Mouse (Mus musculus): ENCODE data around the gene Kdm1b. TPM values are rescaled to one million over a fixed set of nuclear protein-coding genes. Genes with fewer than 3 reads are reported as not detected.

Kdm1b gene
- polyA plus RNA-seq, 1 experiment from 2014 or later, result 14.0 TPM

DNA sequence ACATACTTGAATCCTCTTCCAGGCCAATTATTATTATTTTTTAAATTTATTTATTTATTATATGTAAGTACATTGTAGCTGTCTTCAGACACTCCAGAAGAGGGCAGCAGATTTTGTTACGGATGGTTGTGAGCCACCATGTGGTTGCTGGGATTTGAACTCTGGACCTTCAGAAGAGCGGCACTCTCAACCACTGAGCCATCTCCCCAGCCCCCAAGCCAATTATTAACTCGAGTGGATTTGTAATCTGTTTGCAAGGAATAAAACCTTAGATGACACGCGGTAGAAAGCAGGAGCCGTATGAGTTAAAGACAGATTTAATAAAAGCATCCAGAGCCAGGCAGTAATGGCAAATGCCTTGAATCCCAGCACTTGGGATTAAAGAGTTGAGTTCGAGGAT is 23.5 kb upstream of the Kdm1b start:
- H3K9me3 ChIP-seq (ENCODE audit: control insufficient read depth, low read length), result no peaks in the 10 kb centered on the region
- H3K9ac ChIP-seq (ENCODE audit: low read depth, low read length), result no peak overlapping the region
- H3K36me3 ChIP-seq (ENCODE audit: control insufficient read depth, insufficient read depth, low read length), result no peaks in the 10 kb centered on the region
- H3K4me3 ChIP-seq (ENCODE audit: low read depth, low read length), result no peak overlapping the region
- DNase-seq (ENCODE audit: low spot score) (no peak), ATAC-seq (ENCODE audit: low read depth) (no peak)
- no peaks in the 10 kb centered on the region for H3K27me3 ChIP-seq (replicated peaks; ENCODE audit: control insufficient read depth, insufficient read depth, low read length)
- no peak overlapping the region for H3K4me2 ChIP-seq (ENCODE audit: low read depth, low read length)
- no peak overlapping the region for H3K27ac ChIP-seq (replicated peaks; ENCODE audit: low read depth, low read length)
- WGBS, result 86% methylated on average over 7 of the region's 7 CpGs
- H3K4me1 ChIP-seq (ENCODE audit: control insufficient read depth, insufficient read depth, low read length), result no peaks in the 10 kb centered on the region; the same call in 1 of the 2 replicates

DNA sequence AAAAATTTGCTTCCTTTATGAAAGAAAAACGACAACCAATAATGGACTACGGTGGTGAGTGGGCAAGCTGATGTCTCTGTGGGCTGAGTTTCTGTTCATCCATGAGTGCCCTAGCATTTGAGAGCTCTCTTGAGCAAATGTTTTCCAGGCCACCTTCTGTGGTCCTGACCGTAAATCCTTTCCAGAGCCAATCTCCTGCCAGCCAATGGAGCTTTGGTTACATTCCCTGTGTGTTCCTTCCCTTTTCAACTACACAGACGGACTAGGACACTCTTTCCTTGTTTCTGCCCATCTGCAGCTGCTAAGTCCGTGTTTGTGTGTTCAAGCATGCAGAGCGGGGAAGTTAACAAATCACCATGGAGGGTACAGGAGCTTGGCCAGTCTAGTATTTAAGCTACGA is 22.5 kb upstream of the Kdm1b start:
- ATAC-seq (ENCODE audit: low read depth) (no peak), DNase-seq (ENCODE audit: low spot score) (no peak)
- Histone ChIP-seq H3K27ac (replicated peaks; ENCODE audit: low read depth, low read length) (no peak overlapping the region), H3K36me3 (ENCODE audit: control insufficient read depth, insufficient read depth, low read length) (no peaks in the 10 kb centered on the region), H3K9me3 (ENCODE audit: control insufficient read depth, low read length) (no peaks in the 10 kb centered on the region), H3K4me2 (ENCODE audit: low read depth, low read length) (no peak overlapping the region), H3K4me3 (ENCODE audit: low read depth, low read length) (no peak overlapping the region), H3K9ac (ENCODE audit: low read depth, low read length) (no peak overlapping the region), H3K4me1 (ENCODE audit: control insufficient read depth, insufficient read depth, low read length) (no peaks in the 10 kb centered on the region), H3K27me3 (replicated peaks; ENCODE audit: control insufficient read depth, insufficient read depth, low read length) (no peaks in the 10 kb centered on the region)
- 72% methylated on average over 7 of the region's 7 CpGs for WGBS

DNA sequence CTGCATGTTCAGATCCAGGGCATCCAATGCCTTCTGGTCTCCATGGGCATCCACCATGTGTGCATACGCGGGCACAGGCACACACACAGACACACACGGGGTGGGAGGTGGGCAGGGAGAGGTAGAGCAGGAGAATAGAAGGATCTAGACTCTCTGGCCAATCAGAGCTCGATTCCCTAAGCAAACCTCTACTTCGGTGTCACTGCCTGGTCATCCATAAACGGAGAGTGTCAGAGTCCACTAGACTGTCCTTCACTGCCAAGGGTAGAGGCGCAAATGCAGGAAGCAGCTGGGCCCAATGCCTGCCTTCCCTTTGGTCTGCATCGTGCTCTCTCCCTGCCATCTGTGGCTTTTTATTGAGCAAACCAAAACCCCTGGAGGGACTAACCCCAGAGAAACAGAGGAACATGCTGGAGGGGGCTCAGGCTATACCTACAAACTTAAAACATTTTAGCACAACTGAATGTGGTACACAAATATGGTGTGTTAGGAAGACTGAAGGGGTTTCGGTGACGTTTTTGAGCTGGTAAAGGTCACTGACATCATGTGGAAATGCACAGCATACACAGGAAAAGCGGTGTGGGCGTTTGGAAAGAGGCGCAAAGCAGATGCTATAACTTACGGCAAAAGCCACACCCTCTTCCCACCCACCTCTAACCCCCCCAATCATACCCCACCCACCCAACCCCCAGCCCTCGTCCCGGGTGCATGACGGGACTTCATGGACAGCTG is 12.8 kb upstream of the Kdm1b start:
- no peaks in the 10 kb centered on the region for H3K4me1 ChIP-seq (ENCODE audit: control insufficient read depth, insufficient read depth, low read length)
- no peak overlapping the region for H3K9ac ChIP-seq (ENCODE audit: low read depth, low read length)
- ATAC-seq (ENCODE audit: low read depth), result no peak
- no peak for DNase-seq (ENCODE audit: low spot score)
- no peak overlapping the region for H3K4me3 ChIP-seq (ENCODE audit: low read depth, low read length)
- H3K4me2 ChIP-seq (ENCODE audit: low read depth, low read length), result no peak overlapping the region
- no peaks in the 10 kb centered on the region for H3K27me3 ChIP-seq (replicated peaks; ENCODE audit: control insufficient read depth, insufficient read depth, low read length)
- WGBS, result 87% methylated on average over 17 of the region's 17 CpGs
- H3K27ac ChIP-seq (replicated peaks; ENCODE audit: low read depth, low read length), result no peak overlapping the region
- H3K9me3 ChIP-seq (ENCODE audit: control insufficient read depth, low read length), result no peaks in the 10 kb centered on the region
- H3K36me3 ChIP-seq (ENCODE audit: control insufficient read depth, insufficient read depth, low read length), result no peaks in the 10 kb centered on the region

DNA sequence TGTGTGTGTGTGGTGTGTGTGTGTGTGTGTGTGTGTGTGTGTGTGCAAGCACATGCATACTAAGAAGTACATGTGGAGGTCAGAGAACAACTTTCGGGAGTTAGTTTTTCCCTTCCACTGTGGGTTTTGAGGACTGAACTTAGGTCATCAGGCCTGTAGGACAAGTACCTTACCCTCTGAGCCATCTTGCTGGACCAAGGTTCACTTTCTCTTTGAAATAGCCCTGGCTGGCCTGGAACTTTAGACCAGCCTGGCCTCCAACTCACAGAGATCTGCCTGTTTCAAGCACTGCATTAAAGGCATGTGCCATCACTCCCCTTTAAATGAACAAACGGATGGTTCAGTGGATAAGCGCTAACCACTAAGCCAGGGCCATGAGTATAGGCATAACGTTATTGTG is 9.7 kb upstream of the Kdm1b start:
- Histone ChIP-seq H3K27me3 (replicated peaks; ENCODE audit: control insufficient read depth, insufficient read depth, low read length) (no peaks in the 10 kb centered on the region), H3K4me3 (ENCODE audit: low read depth, low read length) (no peak overlapping the region), H3K4me2 (ENCODE audit: low read depth, low read length) (no peak overlapping the region), H3K9ac (ENCODE audit: low read depth, low read length) (no peak overlapping the region), H3K27ac (replicated peaks; ENCODE audit: low read depth, low read length) (no peak overlapping the region), H3K36me3 (ENCODE audit: control insufficient read depth, insufficient read depth, low read length) (no peaks in the 10 kb centered on the region), H3K4me1 (ENCODE audit: control insufficient read depth, insufficient read depth, low read length) (no peaks in the 10 kb centered on the region), H3K9me3 (ENCODE audit: control insufficient read depth, low read length) (no peaks in the 10 kb centered on the region)
- no peak for ATAC-seq (ENCODE audit: low read depth)
- WGBS, result 93% methylated on average over 4 of the region's 4 CpGs
- DNase-seq (ENCODE audit: low spot score), result no peak

DNA sequence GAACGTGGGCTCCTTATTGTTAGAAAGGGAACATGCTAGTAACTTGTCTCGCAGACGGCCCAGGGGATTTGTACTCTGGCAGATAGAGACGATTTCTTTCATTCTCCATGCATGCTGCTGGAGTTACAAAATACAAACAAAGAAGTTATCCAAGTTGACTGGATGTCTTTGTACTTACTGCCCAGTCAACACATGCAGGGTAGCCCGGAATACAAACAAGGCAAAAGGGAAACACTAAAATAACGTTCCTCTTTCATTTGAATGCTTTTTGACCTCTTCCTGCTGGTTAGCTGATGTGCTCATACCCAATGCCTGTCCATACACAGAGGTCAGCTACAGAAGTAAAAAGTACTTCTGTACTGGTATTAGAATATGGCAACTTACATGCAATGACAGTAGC is 5.4 kb upstream of the Kdm1b start:
- Histone ChIP-seq H3K27ac (replicated peaks; ENCODE audit: low read depth, low read length) (no peak overlapping the region), H3K4me3 (ENCODE audit: low read depth, low read length) (no peak overlapping the region), H3K4me1 (ENCODE audit: control insufficient read depth, insufficient read depth, low read length) (no peaks in the 10 kb centered on the region), H3K9ac (ENCODE audit: low read depth, low read length) (no peak overlapping the region), H3K27me3 (replicated peaks; ENCODE audit: control insufficient read depth, insufficient read depth, low read length) (no peaks in the 10 kb centered on the region), H3K9me3 (ENCODE audit: control insufficient read depth, low read length) (no peaks in the 10 kb centered on the region), H3K36me3 (ENCODE audit: control insufficient read depth, insufficient read depth, low read length) (no peaks in the 10 kb centered on the region), H3K4me2 (ENCODE audit: low read depth, low read length) (no peak overlapping the region)
- ATAC-seq (ENCODE audit: low read depth) (no peak), DNase-seq (ENCODE audit: low spot score) (no peak)
- WGBS, result 84% methylated on average over 6 of the region's 6 CpGs

DNA sequence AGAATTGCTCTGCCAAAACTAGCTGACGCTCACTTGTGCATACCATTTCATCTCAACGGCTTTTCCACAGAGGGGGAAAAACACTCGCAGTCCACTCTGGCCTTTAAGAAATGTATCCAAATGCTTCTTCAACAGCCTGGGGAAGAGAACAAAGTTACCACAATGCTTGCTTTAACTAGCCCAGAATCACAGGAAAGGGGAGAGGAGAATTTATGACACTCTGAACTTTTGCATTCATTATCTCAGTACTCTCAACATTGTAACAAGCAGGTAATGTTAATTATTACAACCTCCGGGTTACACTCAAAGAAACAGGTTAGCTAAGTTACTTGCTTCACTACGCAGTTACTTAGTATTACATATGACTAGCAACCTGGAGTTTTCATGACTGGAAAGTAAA is 3.2 kb upstream of the Kdm1b start:
- no peak overlapping the region for H3K4me3 ChIP-seq (ENCODE audit: low read depth, low read length)
- H3K4me1 ChIP-seq (ENCODE audit: control insufficient read depth, insufficient read depth, low read length), result peaks cover 9% of the 10 kb centered on the region; the same call in 1 of the 2 replicates
- no peak overlapping the region for H3K27ac ChIP-seq (replicated peaks; ENCODE audit: low read depth, low read length)
- 92% methylated on average over 5 of the region's 5 CpGs for WGBS
- DNase-seq (ENCODE audit: low spot score), result no peak
- H3K27me3 ChIP-seq (replicated peaks; ENCODE audit: control insufficient read depth, insufficient read depth, low read length), result no peaks in the 10 kb centered on the region
- H3K36me3 ChIP-seq (ENCODE audit: control insufficient read depth, insufficient read depth, low read length), result no peaks in the 10 kb centered on the region
- no peak for ATAC-seq (ENCODE audit: low read depth)
- H3K9ac ChIP-seq (ENCODE audit: low read depth, low read length), result no peak overlapping the region
- H3K4me2 ChIP-seq (ENCODE audit: low read depth, low read length), result no peak overlapping the region
- no peaks in the 10 kb centered on the region for H3K9me3 ChIP-seq (ENCODE audit: control insufficient read depth, low read length)

DNA sequence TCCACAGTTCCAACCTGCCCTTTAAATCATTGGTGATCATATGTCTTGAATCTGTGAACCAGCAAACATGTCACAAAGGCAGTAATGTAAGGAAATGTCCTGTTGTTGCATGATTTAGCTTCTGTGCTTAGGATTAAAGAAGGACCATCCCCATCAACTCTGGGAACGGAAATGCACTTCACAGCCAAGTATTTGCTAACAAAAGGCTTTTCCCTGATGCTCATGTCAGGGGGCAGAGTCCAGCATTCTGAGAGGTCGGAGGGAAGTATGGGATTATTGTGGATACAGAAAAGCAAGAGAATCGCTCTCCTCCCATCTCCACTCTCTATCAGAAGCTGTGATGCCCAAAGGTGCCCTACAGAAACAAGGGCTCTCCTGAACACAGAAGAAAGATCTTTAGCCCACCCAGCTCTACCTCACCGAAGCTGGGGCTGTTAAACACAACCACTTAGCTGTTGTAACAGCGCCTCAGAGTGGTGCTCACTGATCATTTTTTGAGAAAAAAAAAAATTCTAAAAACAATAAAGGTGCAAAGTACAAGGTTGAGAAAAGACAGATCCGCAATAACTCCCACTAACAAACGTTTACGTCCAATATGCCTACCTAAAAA is 1.2 kb upstream of the Kdm1b start:
- Histone ChIP-seq H3K4me2 (ENCODE audit: low read depth, low read length) (peak overlapping the region; percentile 99), H3K4me3 (ENCODE audit: low read depth, low read length) (peak overlapping the region; percentile 83; the same call in 1 of the 2 replicates), H3K9me3 (ENCODE audit: control insufficient read depth, low read length) (no peaks in the 10 kb centered on the region), H3K36me3 (ENCODE audit: control insufficient read depth, insufficient read depth, low read length) (no peaks in the 10 kb centered on the region), H3K4me1 (ENCODE audit: control insufficient read depth, insufficient read depth, low read length) (peaks cover 9% of the 10 kb centered on the region; the same call in 1 of the 2 replicates), H3K27ac (replicated peaks; ENCODE audit: low read depth, low read length) (no peak overlapping the region), H3K27me3 (replicated peaks; ENCODE audit: control insufficient read depth, insufficient read depth, low read length) (no peaks in the 10 kb centered on the region), H3K9ac (ENCODE audit: low read depth, low read length) (no peak overlapping the region)
- no peak for DNase-seq (ENCODE audit: low spot score)
- no peak for ATAC-seq (ENCODE audit: low read depth)
- 58% methylated on average over 8 of the region's 8 CpGs for WGBS

DNA sequence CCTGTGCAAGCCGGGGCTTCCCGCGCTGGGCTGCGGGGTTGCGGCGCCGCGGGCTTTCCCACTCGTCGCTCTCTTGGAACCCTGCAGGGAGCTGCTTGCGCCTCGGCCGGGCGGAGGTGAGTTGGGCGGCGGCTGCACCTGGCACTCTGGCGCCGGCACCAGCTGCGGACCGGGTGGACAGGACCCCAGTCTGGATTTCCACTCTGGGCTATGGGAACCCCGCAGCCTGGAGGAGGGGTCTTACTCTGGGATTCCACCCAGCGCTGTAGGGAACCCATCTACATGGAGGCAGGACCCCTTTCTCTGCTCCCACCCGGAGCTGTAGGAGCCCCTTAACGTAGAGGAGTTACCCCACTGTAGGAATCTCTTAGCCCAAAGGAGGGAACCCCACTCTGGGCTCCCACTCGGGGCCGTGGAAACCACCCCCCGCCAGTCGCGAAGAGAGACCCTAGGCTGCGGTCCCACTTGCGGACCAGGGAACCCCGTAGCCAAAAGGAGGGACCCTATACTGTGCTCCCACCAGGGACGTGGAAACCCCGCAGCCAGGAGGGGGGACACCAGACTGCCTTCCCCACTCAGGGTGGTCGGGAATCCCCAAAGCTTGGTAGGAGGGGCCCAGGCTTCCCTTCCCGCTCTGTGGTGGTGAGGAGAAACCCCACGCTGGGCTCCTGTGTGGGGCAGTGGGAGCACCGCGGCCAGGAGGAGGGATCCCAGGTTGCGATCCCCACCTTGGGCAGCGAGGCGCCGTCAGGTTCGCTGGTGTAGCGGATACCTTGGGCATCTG is 726 bp downstream of the Kdm1b start:
- DNase-seq (ENCODE audit: low spot score), result no peak
- Histone ChIP-seq H3K36me3 (ENCODE audit: control insufficient read depth, insufficient read depth, low read length) (peaks cover 3% of the 10 kb centered on the region), H3K27ac (replicated peaks; ENCODE audit: low read depth, low read length) (peak overlapping the region; percentile 63; the same call in 1 of the 2 replicates), H3K4me1 (ENCODE audit: control insufficient read depth, insufficient read depth, low read length) (peaks cover 9% of the 10 kb centered on the region; the same call in 1 of the 2 replicates), H3K4me2 (ENCODE audit: low read depth, low read length) (peak overlapping the region; percentile 99), H3K9ac (ENCODE audit: low read depth, low read length) (peak overlapping the region; percentile 74), H3K9me3 (ENCODE audit: control insufficient read depth, low read length) (no peaks in the 10 kb centered on the region), H3K27me3 (replicated peaks; ENCODE audit: control insufficient read depth, insufficient read depth, low read length) (no peaks in the 10 kb centered on the region), H3K4me3 (ENCODE audit: low read depth, low read length) (peak overlapping the region; percentile 83)
- 0% methylated on average over 31 of the region's 45 CpGs for WGBS
- ATAC-seq (ENCODE audit: low read depth), result no peak; the same call in 1 of the 2 replicates
